Mouse (Mus musculus) spleen, embryonic (tissue): ENCODE measurements around the gene Olfr1189.
"Not testable (repeated sequence)": the region's sequence is repeated elsewhere in the genome, so short reads cannot be mapped to it uniquely, and the experiment has no call there.

Experiments
- CTCF ChIA-PET: fragments of 350-600 bp; sonication (Branson Sonifier 250); formaldehyde crosslinking; loops from one replicate; lab custom pipeline; 2022; lab: Charles Lee

Gene Olfr1189

DNA sequence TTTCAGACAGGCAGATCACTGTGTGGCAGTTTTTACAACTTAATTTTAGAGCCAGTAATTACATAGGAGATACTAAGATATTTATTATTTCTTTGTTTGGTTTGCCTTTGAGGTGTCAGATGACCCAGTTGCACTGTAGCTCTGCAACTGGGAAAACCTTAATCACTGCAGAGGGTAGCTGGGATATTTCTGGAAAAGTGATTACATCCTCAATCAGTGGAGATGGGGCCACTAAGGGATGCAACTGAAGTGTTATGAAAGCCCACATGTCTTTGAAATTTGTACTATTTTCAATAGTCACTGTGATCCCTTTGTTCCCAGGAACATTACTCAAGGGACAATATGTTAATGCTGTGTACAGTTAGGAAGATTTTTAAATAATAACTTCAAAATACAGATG is at the start of gene Olfr1189:
TSS of gene Olfr1189 (plus strand) at position 301 of the 400 bp plus-strand sequence.
- CTCF ChIA-PET: no interaction called here

DNA sequence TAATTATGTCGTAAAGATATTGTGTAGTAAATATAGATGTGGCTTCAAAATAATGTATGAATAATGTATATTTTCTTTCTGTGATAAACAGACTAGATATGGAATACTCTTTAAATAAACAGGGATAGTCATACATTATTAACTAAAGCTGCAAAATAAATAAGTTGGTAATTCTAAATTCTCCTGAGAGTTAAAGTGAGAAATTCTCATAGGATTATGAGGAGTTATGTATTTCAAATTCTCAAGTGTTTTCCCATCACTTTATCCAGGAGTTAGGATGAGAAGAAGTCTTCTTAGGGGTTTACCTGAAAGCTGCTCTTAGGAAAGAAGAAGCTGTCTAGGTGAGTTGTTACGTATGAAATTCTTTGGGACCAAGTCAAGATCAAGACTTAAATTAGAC is 29.6 kb upstream of the Olfr1189 start, which contains the start of gene Olfr1188:
TSS of gene Olfr1188 (plus strand) at position 301 of the 400 bp plus-strand sequence.
- CTCF ChIA-PET: no interaction called here

DNA sequence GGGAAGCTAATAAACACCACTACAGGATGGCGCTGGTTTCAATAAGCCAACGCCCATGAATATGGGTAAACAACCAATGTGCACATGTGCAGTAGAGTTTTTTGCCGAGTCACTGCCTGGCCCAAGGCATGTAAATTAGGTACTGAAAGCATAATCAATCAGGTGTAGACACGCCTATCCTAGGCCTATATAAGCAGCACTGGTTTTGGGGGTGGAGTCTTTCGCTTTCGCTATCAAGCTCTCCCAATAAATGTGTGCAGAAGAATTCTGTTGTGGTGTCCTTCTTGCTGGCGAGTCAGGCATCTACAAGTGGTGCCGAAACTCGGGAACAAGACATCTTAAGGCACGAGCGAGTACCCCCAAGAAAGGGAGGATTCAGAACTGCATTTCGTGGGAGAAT is 13.6 kb upstream of the Olfr1189 start:
- CTCF ChIA-PET: not testable (repeated sequence)

DNA sequence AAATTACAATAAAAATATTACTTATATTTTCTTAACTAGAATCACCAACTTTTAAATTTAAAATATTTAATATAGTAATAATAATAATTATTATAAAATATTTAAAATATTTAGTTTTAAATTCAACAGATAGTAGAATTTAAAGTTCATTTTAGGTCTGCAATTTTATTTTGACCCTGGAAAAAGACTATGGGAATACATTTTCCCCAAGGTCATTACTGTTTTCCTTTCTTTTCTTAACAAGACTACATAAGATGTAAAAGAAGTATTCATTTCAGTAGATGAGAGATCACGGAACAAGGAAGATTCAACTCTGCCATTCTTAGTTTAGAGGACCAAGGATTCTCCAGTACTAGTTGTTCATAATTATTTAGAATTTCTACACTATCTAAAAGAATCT is 54.0 kb downstream of the Olfr1189 start, which contains the start of gene Olfr1191-ps1:
TSS of gene Olfr1191-ps1 (plus strand) at position 301 of the 400 bp plus-strand sequence.
- CTCF ChIA-PET: not testable (repeated sequence)
